Mouse (Mus musculus) heart, adult 2 months (tissue): ENCODE results near the gene Tmem232. TPM values are rescaled to one million over a fixed set of nuclear protein-coding genes. Genes with fewer than 3 reads are reported as not detected.

Experiments used
- DNase-seq, 2 experiments: peaks; one replicate each; pipeline ENCODE4 v3.0.0; 2021
- H3K27ac ChIP-seq: fragments of 200-600 bp; 2 replicates; pipeline ENCODE4 v1.8.1; 2022
- H3K27me3 ChIP-seq: fragments of 200-500 bp; 2 replicates; pipeline ENCODE4 v1.6.1; 2012; ENCODE audit warnings: mild to moderate bottlenecking, low read length, inconsistent platforms, mixed read lengths; ENCODE audit not compliant: control insufficient read depth, insufficient read depth
- H3K36me3 ChIP-seq: fragments of 200-500 bp; 2 replicates; pipeline ENCODE4 v1.6.1; 2012; ENCODE audit warnings: low read length, inconsistent platforms; ENCODE audit not compliant: control insufficient read depth, insufficient read depth
- H3K4me1 ChIP-seq: fragments of 200-500 bp; 2 replicates; pipeline ENCODE4 v1.6.1; 2011; ENCODE audit warnings: low read length; ENCODE audit not compliant: control insufficient read depth, insufficient read depth
- H3K4me3 ChIP-seq: fragments of 200-600 bp; 2 replicates; pipeline ENCODE4 v1.8.1; 2022
- H3K79me2 ChIP-seq: fragments of 200-500 bp; replicated peaks from 2 replicates; pipeline ENCODE4 v1.6.1; 2012; ENCODE audit warnings: mild to moderate bottlenecking, inconsistent platforms, low read length, moderate library complexity, mixed read lengths; ENCODE audit not compliant: control insufficient read depth, insufficient read depth
- H3K9ac ChIP-seq: fragments of 200-500 bp; 2 replicates; pipeline ENCODE4 v1.6.1; 2012; ENCODE audit warnings: low read depth, mild to moderate bottlenecking, control low read depth, inconsistent platforms, low read length, mixed read lengths
- CTCF ChIP-seq: fragments of 200-600 bp; IDR thresholded peaks from 2 replicates; pipeline ENCODE4 v1.8.1; 2022; ENCODE audit warnings: antibody characterized with exemption, mild to moderate bottlenecking, moderate library complexity
- EP300 ChIP-seq: fragments of 200-500 bp; IDR thresholded peaks from 2 replicates; pipeline ENCODE4 v1.6.1; 2011; ENCODE audit warnings: low read depth, low read length, control low read depth; ENCODE audit not compliant: insufficient read depth
- POLR2A ChIP-seq: fragments of 200-500 bp; IDR thresholded peaks from 2 replicates; pipeline ENCODE4 v1.6.1; 2011; ENCODE audit warnings: mild to moderate bottlenecking, low read depth, low read length, control low read depth; ENCODE audit not compliant: insufficient read depth
- WGBS: fragments of 180-500 bp; shearing (Covaris S2); methylation state at CpG from one replicate; pipeline ENCODE4 v1.1.7; 2018; 5-methylcytosine and 5-hydroxymethylcytosine counted together
- intact Hi-C: fragments of 180-260 bp; cut with DNase I; formaldehyde crosslinking; loops from one replicate; pipeline ENCODE4 v1.15.1; 2025
- polyA plus RNA-seq: library from polyadenylated mRNA; depleted of rRNA; stranded (reverse); fragments of >200 nt; gene quantifications from 2 replicates; pipeline ENCODE4 v1.2.3, GENCODE M21; 2012
- total RNA-seq, 2 experiments: library from RNA; stranded (reverse); gene quantifications; 2 replicates each; pipeline ENCODE4 v1.2.3; 2021

The Tmem232 gene
- total and polyA plus RNA-seq, 3 experiments = 0.14 TPM; not detected in 2

- Histone ChIP-seq H3K79me2 (no peaks in the 10 kb centered on the region), H3K4me3 (no peak overlapping the region), H3K27ac (no peak overlapping the region), H3K4me1 (peaks cover 2% of the 10 kb centered on the region; the same call in 1 of the 2 replicates), H3K9ac (no peak overlapping the region), H3K36me3 (no peaks in the 10 kb centered on the region), H3K27me3 (no peaks in the 10 kb centered on the region)
- DNase-seq = peak; percentile 21 to 46
- TF ChIP-seq POLR2A = no peak
- intact Hi-C loops = loop anchor here (5.0 kb wide), 1 partner anchor 126 kb away; no protein-coding TSS in a partner anchor
- WGBS = 31% methylated on average over 1 of the region's 1 CpGs
Measured at GRCm38 (mm10) chr17:65400914-65401313, 139.7 kb downstream of the Tmem232 start.

GRCm38 (mm10) chr17:65384411-65384962, 156.1 kb downstream of the Tmem232 start:
- DNase-seq = no peak
- Histone ChIP-seq H3K4me3 (no peak overlapping the region), H3K79me2 (no peaks in the 10 kb centered on the region), H3K4me1 (no peaks in the 10 kb centered on the region), H3K9ac (no peak overlapping the region), H3K27ac (no peak overlapping the region), H3K27me3 (no peaks in the 10 kb centered on the region), H3K36me3 (no peaks in the 10 kb centered on the region)
- TF ChIP-seq POLR2A (no peak), EP300 (no peak), CTCF (no peak)
- WGBS = 78% methylated on average over 9 of the region's 9 CpGs
- intact Hi-C loops = no loop called here

GRCm38 (mm10) chr17:65370034-65370780, 170.4 kb downstream of the Tmem232 start:
- intact Hi-C loops = no loop called here
- H3K27ac ChIP-seq = no peak overlapping the region
- no peak overlapping the region for H3K9ac ChIP-seq
- WGBS = 31% methylated on average over 7 of the region's 7 CpGs
- no peaks in the 10 kb centered on the region for H3K4me1 ChIP-seq
- DNase-seq = peak in 1 of 2 experiments; percentile 4
- H3K36me3 ChIP-seq = no peaks in the 10 kb centered on the region
- H3K4me3 ChIP-seq = no peak overlapping the region
- H3K79me2 ChIP-seq = no peaks in the 10 kb centered on the region
- no peaks in the 10 kb centered on the region for H3K27me3 ChIP-seq
- TF ChIP-seq POLR2A (no peak), EP300 (no peak), CTCF (no peak)

- intact Hi-C loops = no loop called here
- TF ChIP-seq CTCF = no peak
- TF ChIP-seq EP300 = no peak
- no peak for TF ChIP-seq POLR2A
- H3K36me3 ChIP-seq = no peaks in the 10 kb centered on the region
- no peak overlapping the region for H3K27ac ChIP-seq
- H3K4me1 ChIP-seq = no peaks in the 10 kb centered on the region
- H3K27me3 ChIP-seq = no peaks in the 10 kb centered on the region
- WGBS = 59% methylated on average over 3 of the region's 3 CpGs
- no peaks in the 10 kb centered on the region for H3K79me2 ChIP-seq
- no peak overlapping the region for H3K9ac ChIP-seq
- no peak overlapping the region for H3K4me3 ChIP-seq
- no peak for DNase-seq
Measured at GRCm38 (mm10) chr17:65365535-65366254, 174.9 kb downstream of the Tmem232 start.

- WGBS = 83% methylated on average over 8 of the region's 8 CpGs
- Histone ChIP-seq H3K4me1 (no peaks in the 10 kb centered on the region), H3K27me3 (no peaks in the 10 kb centered on the region), H3K27ac (no peak overlapping the region), H3K36me3 (no peaks in the 10 kb centered on the region), H3K4me3 (no peak overlapping the region), H3K9ac (no peak overlapping the region), H3K79me2 (no peaks in the 10 kb centered on the region)
- TF ChIP-seq EP300 (no peak), CTCF (no peak)
- intact Hi-C loops = no loop called here
- DNase-seq = no peak
Measured at GRCm38 (mm10) chr17:65351836-65352235, 188.7 kb downstream of the Tmem232 start.

GRCm38 (mm10) chr17:65340016-65340415, 200.6 kb downstream of the Tmem232 start:
- Histone ChIP-seq H3K27ac (no peak overlapping the region), H3K79me2 (no peaks in the 10 kb centered on the region), H3K36me3 (no peaks in the 10 kb centered on the region), H3K4me3 (no peak overlapping the region), H3K4me1 (no peaks in the 10 kb centered on the region; the same call in 1 of the 2 replicates), H3K9ac (no peak overlapping the region), H3K27me3 (no peaks in the 10 kb centered on the region)
- intact Hi-C loops = no loop called here
- no peak for DNase-seq
- TF ChIP-seq POLR2A = no peak
- TF ChIP-seq EP300 = no peak
- no peak for TF ChIP-seq CTCF
- 39% methylated on average over 4 of the region's 4 CpGs for WGBS
